Mouse (Mus musculus) layer of hippocampus, adult 8-10 months (tissue): ENCODE data around the gene Ankrd49. TPM values are rescaled to one million over a fixed set of nuclear protein-coding genes. Genes with fewer than 3 reads are reported as not detected.

Experiments used
- DNase-seq, 2 experiments: peaks; one replicate each; pipeline ENCODE4 v3.0.0; 2022; ENCODE audit warnings: low spot score in 2 of 2
- total RNA-seq, 4 experiments: library from RNA; stranded (reverse); gene quantifications; 2 replicates each; pipeline ENCODE4 v1.2.4; 2022

The Ankrd49 gene
- total RNA-seq, 4 experiments from 2014 or later = 11.9 to 17.2 (median 13.0) TPM

DNA sequence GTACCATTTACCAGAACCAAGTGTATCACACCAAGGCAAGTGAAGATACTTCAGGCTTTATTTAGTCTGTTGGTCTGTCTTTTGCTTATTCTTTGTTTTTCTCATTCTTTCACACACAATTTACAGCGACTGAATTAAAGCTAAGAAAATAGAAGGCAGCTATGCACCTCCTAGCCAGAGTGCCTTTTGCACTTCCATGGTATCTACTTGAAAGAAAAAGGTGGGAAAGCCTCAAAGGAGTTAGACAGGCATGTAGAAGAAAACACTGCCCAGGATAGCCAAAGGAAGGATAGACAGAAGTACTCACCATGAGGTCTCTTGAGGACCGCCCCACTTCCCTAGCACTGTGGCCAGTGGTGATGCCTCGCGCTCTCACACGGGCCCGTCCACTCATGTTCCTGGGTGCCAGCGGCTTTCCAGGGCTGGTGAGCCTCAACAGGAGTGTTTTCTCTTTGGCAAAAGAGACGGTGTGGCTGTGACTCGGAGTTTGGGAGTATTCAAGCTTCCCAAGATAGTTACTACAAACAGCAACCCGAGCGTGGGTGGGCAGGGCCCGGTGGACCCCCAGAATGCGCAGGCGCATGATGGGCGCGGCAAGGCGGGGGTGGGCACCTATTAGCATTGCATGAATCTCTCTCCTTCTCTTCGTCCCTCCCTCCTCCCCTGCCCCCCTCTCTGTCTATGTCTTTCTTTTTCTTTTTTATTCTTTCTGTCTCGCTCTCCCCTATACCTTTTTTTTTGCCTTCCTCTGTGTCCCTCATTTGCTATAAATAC lies 44.3 kb downstream of the Ankrd49 start, which contains the start of gene Piwil4:
Piwil4 (minus strand) TSS at position 583 of the 774 bp plus-strand sequence.
- no peak for DNase-seq

GRCm38 (mm10) chr9:14739498-14740150 lies 45.0 kb downstream of the Ankrd49 start:
- DNase-seq = no peak

DNA sequence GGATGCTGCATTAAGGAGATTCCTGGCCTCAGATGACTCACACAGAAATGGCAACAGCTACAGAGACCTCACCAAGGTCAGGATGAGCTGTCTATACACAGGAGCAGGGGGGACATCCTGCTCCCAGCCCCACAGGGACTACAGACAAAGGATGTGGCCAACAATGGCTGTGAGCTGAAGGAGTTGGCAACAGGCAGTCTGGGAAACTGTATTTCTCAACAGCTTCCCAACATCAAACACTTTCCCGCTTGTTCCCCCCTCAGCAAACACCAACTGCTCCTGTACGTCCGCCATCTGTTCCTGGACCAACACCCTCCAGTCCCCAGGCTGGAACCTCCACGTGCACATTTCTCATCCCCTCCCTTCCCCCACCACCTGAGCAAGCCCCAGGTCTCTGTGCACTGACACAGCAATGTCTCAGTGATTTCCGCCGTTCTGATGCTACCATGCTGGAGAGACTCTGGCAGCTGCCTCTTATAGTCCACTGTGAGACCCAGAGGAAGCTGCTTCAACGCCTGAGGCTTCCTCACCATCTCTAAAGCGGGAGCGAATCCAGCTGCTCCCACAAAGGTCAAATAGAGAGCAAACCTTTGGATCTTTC lies 53.6 kb downstream of the Ankrd49 start:
- DNase-seq = no peak

Other genes with a start within 250 kb of the Ankrd49 start
- 10 to 100 TPM; 15.0 to 18.9 (median 17.4) TPM for gene Amotl1, start 139.8 kb downstream of the Ankrd49 start, total RNA-seq
- gene Piwil4, start 44.1 kb downstream of the Ankrd49 start, total RNA-seq = not detected
- under 1 TPM; 0.10 to 0.41 (median 0.17) TPM for gene Fut4, start 32.5 kb downstream of the Ankrd49 start, total RNA-seq
- 1 to 10 TPM in 1 of 4 experiments, under 1 TPM in 2, not detected in 1; 0.77 to 1.6 (median 0.83) TPM for gene 1700012B09Rik, start 13.8 kb downstream of the Ankrd49 start, total RNA-seq
- gene Mre11a, start 202 bp downstream of the Ankrd49 start, total RNA-seq = 10 to 100 TPM; 12.2 to 21.4 (median 15.8) TPM
- gene Gpr83, start 75.4 kb upstream of the Ankrd49 start, total RNA-seq = 10 to 100 TPM; 11.8 to 14.9 (median 13.7) TPM
- gene Izumo1r, start 119.1 kb upstream of the Ankrd49 start, total RNA-seq = not detected